Mouse (Mus musculus) C2C12 (cell line): ENCODE measurements at regions not wholly inside any gene's neighbourhood (a gene's known extent, or its start where the extent isn't known, plus 50 kb on each side); places are given as distances from the start of the nearest gene placed in this dataset.

Experiments used
- H3K27me3 ChIP-seq: one replicate; pipeline ENCODE4 v1.6.1; 2011; ENCODE audit not compliant: control insufficient read depth, insufficient read depth, insufficient read length
- H3K36me3 ChIP-seq: one replicate; pipeline ENCODE4 v1.6.1; 2011; ENCODE audit not compliant: control insufficient read depth, insufficient read depth
- H3K4me3 ChIP-seq: one replicate; pipeline ENCODE4 v1.5.1; 2011; ENCODE audit warnings: mild to moderate bottlenecking, control low read depth; ENCODE audit not compliant: poor library complexity, insufficient read depth, severe bottlenecking
- H3K79me2 ChIP-seq: one replicate; pipeline ENCODE4 v1.6.1; 2011; ENCODE audit not compliant: control insufficient read depth, insufficient read depth
- H3K79me3 ChIP-seq: one replicate; pipeline ENCODE4 v1.6.1; 2011; ENCODE audit warnings: low read depth, control low read depth
- H3ac ChIP-seq: one replicate; pipeline ENCODE3; 2011; ENCODE audit warnings: low read depth; ENCODE audit not compliant: control insufficient read depth, insufficient read length
- CEBPB ChIP-seq: IDR thresholded peaks from one replicate; pipeline ENCODE4 v1.6.1; 2011; ENCODE audit warnings: low read depth, mild to moderate bottlenecking, control low read depth, moderate library complexity
- CTCF ChIP-seq: IDR thresholded peaks from one replicate; pipeline ENCODE4 v1.5.1; 2011; ENCODE audit not compliant: control insufficient read depth, insufficient read depth, insufficient read length
- FOSL1 ChIP-seq: IDR thresholded peaks from one replicate; pipeline ENCODE4 v1.8.0; 2011; ENCODE audit warnings: mild to moderate bottlenecking, low read length; ENCODE audit not compliant: poor library complexity, insufficient read depth, severe bottlenecking
- MAX ChIP-seq: IDR thresholded peaks from one replicate; pipeline ENCODE4 v1.6.1; 2011; ENCODE audit warnings: mild to moderate bottlenecking, control low read depth
- MYOD1 ChIP-seq: IDR thresholded peaks from one replicate; pipeline ENCODE4 v1.6.1; 2011; ENCODE audit warnings: low read depth; ENCODE audit not compliant: control insufficient read depth, insufficient read length
- MYOG ChIP-seq: IDR thresholded peaks from one replicate; pipeline ENCODE4 v1.6.1; 2011; ENCODE audit not compliant: control insufficient read depth, insufficient read length; ENCODE audit errors: extremely low read depth
- USF1 ChIP-seq: IDR thresholded peaks from one replicate; pipeline ENCODE4 v1.6.1; 2011; ENCODE audit warnings: low read depth, mild to moderate bottlenecking, control low read depth, moderate library complexity

DNA sequence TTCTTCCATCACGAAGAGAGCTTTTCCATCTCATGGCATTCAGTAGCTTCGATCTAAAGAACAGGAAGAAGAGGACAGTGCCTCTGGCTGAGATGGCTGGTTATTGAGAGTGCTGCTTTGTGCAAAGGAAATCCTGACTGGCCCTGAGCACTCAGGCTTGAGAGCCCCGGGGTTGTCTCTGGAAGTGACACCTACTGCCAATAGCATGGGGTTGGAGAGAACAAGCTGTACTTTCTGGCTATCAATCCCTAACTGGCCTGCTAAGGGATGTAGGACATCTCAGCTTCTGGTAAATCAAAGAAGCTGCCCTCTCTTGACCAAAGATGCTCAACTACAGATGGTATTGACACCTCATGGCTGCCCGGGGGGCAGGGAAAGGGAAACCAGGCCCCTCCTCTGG, 178.2 kb upstream of the Serpine2 start:
- no peak overlapping the region for H3K4me3 ChIP-seq
- TF ChIP-seq CTCF (no peak), MYOG (no peak), USF1 (no peak), CEBPB (no peak), MAX (no peak), MYOD1 (no peak), FOSL1 (no peak)
- no peaks in the 10 kb centered on the region for H3K27me3 ChIP-seq
- H3ac ChIP-seq, result no peak overlapping the region
- H3K36me3 ChIP-seq, result no peaks in the 10 kb centered on the region
- H3K79me3 ChIP-seq, result no peaks in the 10 kb centered on the region
- no peaks in the 10 kb centered on the region for H3K79me2 ChIP-seq

GRCm38 (mm10) chr1:80038059-80038458, 177.1 kb upstream of the Serpine2 start:
- Histone ChIP-seq H3K4me3 (no peak overlapping the region), H3K27me3 (no peaks in the 10 kb centered on the region), H3K79me2 (no peaks in the 10 kb centered on the region), H3K36me3 (no peaks in the 10 kb centered on the region), H3ac (no peak overlapping the region), H3K79me3 (no peaks in the 10 kb centered on the region)
- TF ChIP-seq CTCF (no peak), FOSL1 (no peak), MYOG (no peak), CEBPB (no peak), USF1 (no peak), MYOD1 (no peak), MAX (no peak)

- H3K79me2 ChIP-seq, result no peaks in the 10 kb centered on the region
- no peak overlapping the region for H3ac ChIP-seq
- no peak overlapping the region for H3K4me3 ChIP-seq
- H3K79me3 ChIP-seq, result no peaks in the 10 kb centered on the region
- no peaks in the 10 kb centered on the region for H3K36me3 ChIP-seq
- no peak for TF ChIP-seq CEBPB
- TF ChIP-seq FOSL1, result no peak
- H3K27me3 ChIP-seq, result no peaks in the 10 kb centered on the region
Measured at GRCm38 (mm10) chr1:80036436-80036835, 175.5 kb upstream of the Serpine2 start.

DNA sequence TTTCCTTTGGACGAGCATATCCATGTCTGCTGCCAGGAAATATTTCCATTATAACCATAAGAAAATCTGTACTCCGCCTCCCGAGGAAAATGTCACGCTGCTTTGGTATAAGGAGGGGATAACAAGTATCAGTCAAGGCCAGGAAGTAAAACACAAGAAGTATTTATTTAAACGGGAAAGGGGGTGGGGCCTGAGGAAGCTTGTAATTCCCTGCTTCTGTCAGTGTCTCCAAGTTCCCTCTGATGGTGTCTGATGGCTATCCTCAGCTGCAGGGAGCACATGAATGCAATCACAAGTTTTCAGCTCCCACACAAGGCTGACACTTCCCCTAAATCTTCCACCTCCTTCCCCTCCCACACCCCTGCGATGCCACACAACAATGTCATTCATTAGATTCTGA, 172.5 kb upstream of the Serpine2 start:
- Histone ChIP-seq H3K27me3 (no peaks in the 10 kb centered on the region), H3K36me3 (no peaks in the 10 kb centered on the region), H3K79me2 (no peaks in the 10 kb centered on the region), H3K79me3 (no peaks in the 10 kb centered on the region), H3K4me3 (no peak overlapping the region), H3ac (no peak overlapping the region)
- TF ChIP-seq USF1 (no peak), MAX (no peak), CEBPB (no peak), FOSL1 (no peak), MYOG (no peak), MYOD1 (no peak), CTCF (no peak)

GRCm38 (mm10) chr1:80033121-80033520, 172.1 kb upstream of the Serpine2 start:
- H3K79me3 ChIP-seq, result no peaks in the 10 kb centered on the region
- no peaks in the 10 kb centered on the region for H3K36me3 ChIP-seq
- H3K79me2 ChIP-seq, result no peaks in the 10 kb centered on the region
- no peak for TF ChIP-seq CTCF
- TF ChIP-seq MAX, result no peak
- TF ChIP-seq CEBPB, result no peak
- no peak for TF ChIP-seq USF1
- no peak for TF ChIP-seq MYOG
- TF ChIP-seq MYOD1, result no peak
- TF ChIP-seq FOSL1, result no peak
- H3K27me3 ChIP-seq, result no peaks in the 10 kb centered on the region
- H3K4me3 ChIP-seq, result no peak overlapping the region
- H3ac ChIP-seq, result no peak overlapping the region

- H3K79me2 ChIP-seq, result no peaks in the 10 kb centered on the region
- TF ChIP-seq CEBPB (no peak), CTCF (no peak), MYOG (no peak), MAX (no peak), FOSL1 (no peak), MYOD1 (no peak)
Measured at GRCm38 (mm10) chr1:80032464-80032863, 171.5 kb upstream of the Serpine2 start.

More at GRCm38 (mm10) chr1:80032464-80032863, 171.5 kb upstream of the Serpine2 start:
- Histone ChIP-seq H3K4me3 (no peak overlapping the region), H3K27me3 (no peaks in the 10 kb centered on the region), H3ac (no peak overlapping the region), H3K36me3 (no peaks in the 10 kb centered on the region), H3K79me3 (no peaks in the 10 kb centered on the region)
